Mouse (Mus musculus): ENCODE data around the gene Cdkn1c.

Gene Cdkn1c

DNA sequence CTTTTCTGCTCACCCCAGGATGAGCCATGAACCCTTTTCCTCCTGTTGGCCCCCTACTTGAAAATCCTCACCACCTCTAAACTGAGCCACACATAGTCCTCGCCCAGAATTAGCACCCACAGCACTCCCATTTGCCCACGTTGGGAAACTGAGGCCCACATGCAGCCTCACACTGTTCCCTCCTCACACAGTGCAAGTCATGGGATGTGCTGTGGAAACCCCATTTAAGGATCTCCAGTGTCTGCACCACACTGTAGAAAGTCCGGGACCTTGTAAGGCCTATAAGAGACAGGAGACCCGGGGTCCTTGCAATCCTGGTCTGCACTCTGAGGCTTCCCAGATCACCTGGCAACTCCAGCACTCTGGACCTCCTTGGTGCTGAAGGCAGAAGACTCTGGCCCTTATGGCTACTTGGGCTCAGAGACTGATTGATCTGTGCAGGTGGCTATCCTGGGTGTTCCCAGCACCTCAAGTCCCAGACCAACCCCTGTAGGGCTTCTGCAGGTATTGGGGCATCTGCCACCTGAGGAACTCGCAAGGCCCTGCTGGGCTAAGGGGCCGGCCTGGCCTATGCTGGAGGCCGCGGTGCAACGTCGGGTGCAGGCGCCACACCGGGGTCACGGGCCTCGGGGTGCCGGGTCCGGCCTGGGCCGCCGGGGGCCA is 23.5 kb downstream of the Cdkn1c start:
- no peak for DNase-seq (ENCODE audit: low spot score)

DNA sequence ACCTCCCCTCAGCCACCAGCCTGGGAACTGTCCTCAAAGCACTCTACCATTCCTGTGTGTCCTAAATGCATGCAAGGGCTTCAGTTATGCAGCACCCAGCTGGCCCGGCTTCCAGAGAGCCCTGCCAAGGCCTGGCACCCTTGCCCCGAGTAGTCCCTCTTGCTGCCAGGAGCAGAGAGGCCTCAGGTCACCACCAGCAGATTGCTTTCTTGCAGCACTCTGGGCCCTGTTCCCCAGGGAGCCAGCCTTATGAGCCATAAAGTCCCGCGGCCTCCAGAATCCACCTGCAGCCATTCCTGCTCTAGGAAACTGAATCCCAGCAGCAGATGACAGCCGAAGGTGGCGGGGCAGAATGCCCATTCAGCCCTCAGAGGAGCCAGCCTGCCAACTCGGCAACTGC is 27.5 kb downstream of the Cdkn1c start:
- no peak for DNase-seq (ENCODE audit: low spot score)

DNA sequence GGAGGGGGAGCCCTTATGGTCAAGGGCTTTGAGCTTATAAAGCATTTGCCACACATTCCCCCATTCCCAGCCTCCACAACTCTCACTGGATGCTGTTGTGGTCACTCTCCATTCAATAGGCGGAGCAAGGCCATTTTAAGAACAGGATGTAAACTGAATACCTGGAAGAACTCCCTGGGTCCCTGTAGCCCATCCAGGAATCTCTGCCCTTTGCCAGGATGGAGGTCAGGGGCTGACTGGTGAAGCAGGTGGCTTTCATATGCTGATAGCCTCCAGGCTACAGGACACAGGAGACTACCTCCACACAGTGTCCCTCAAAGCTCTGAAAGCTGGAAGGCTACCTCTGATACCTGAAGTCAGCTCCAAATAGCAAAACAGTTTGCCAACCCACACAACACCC is 28.2 kb downstream of the Cdkn1c start:
- DNase-seq (ENCODE audit: low spot score): no peak

DNA sequence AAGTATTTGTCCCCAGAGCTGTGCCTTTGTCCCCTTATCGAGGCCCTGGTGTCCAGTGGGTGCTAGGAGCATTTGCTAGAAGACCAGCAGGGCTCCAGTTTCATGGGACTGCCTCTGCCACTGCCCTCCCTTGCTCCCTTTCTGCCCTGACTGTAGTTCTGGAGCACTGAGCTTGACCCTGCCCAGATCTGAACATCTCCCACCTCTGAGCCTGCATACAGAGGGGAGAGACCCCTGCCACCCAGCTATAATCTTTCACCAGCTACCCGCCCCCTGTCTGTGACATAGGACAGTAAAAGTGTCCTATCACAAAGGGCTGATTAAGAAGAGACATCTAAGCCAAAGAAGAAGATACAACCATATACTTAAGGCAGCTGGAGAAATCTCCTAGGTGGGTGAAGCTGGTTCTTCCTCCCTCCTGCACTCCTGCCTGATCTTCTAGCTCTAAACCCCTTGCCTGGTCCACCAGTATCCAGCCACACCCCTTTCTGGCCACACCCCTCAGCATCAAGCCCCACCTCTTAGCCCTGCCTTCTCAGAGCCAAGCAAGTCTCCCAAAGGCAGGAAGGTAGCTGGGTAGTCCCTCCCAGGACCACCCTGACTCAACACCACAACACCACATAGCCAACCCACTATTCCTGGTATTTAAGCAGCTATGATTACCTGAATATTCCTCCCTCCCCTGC is 31.9 kb downstream of the Cdkn1c start:
- DNase-seq (ENCODE audit: low spot score): no peak

DNA sequence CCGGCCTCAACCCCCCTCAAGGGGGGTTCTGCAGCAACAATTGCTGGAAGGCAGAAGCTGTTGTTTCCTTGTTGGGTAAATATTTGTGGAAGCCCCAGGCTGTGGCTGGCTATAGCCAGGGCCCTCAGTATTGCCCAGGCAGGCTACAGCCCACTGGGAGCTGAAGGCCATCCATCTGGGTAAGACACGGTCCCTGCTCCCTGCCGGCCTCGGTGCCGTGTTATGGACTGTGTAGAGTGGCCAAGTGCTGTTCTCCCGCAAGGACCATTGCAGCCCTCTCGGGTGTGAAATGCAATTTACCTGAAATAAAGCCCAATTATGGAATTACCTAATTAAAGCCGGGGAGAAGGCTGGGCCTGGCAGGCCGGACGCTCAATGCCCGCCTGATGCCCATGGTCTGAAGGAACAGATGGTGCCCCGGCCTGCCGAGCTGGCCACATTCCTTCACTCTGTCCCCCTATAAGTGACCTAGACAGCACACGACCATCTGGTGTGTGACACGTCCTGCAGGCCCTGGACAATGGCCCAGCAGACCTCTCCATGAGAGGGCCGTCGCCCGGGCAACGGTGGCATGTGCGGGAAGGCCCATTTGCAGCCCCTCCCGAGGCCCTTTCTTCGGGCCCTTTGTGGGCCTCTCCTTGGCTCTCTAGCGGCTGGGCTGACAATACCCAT is 32.6 kb downstream of the Cdkn1c start:
- no peak for DNase-seq (ENCODE audit: low spot score)

DNA sequence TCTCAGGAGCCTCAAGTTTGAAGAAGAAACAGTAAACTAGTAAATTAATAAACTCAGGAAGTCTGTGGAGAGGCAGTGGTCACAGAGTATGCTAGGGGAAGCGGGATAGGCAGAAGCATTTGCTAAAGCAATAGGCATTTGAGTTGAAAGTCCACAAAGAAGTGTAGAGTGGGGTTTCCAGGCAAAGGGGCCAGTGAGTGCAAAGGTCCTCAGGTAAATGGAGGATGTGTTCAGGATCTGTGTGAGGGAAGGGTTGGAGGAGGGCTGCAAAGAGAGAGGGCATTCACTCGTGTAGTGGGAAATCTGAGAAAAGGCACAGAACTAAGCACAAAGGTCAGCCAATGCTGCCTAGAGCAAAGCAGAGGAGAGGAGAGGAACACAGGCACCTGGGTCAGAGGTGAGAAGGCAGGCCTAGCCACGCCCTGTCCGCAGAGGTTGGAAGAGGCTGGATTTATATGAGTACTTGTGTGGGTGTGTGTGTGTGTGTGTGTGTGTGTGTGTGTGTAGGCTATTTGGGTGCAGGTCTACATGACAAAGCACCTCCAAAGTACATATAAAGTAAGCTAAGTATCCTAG is 41.2 kb downstream of the Cdkn1c start:
- DNase-seq (ENCODE audit: low spot score): no peak

DNA sequence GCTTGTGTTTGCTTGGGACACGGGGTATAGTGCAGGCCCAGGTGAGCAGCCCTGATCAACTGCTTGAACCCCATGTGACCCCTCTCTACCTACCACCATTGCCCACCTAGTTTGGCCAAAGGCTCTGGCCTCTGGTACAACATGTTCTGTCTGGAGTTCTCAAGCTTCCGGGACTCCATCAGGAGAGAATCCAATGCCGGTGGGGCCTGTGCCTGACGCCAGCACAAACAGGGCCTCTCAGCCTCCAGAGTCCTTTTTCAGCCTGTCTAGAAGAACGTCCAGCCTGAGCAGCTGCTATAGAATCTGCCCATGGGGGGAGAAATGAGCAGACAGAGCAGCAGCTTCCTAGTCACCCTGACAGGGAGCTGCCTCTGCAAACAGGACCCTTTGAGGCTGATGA is 43.0 kb downstream of the Cdkn1c start:
- no peak for DNase-seq (ENCODE audit: low spot score)

DNA sequence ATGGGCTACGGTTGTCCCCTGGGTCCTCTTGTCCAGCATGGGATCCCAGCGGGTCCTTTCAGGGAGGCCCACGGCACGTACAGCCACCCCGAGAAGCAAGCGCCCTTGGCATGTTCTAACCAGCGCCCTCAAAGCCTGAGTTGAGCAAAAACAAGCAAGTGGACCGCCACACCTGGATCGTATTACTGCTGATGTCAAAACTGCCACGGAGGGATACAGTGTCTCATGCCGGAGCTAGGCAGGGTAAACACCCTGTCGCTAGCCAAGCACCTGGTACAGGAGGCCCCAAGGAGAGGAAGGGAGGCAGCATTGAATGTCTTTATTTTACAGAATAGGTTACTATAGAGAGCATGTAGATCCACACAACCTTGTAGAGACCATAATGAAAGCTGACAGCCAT is 44.4 kb downstream of the Cdkn1c start:
- no peak for DNase-seq (ENCODE audit: low spot score)

DNA sequence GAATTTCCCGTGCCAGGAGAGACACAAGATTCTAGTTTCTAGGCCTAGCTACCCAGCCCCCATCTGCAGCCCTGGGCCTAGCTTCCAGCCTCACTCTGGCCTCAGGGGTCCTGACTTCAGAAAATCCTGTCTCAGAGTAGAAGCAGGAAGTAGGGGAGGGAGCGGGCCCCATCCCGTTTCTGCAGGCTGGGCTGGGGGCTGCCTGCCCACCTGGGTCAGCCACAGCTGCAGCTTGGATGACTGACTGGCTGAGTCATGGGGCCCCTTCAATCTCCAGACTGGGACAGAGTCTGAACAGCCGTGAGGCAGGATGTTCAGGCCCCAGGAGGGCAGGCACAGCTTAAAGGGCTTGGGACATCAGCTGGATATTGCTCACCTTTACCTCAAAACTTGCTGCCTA is 45.8 kb downstream of the Cdkn1c start:
- DNase-seq (ENCODE audit: low spot score): no peak

DNA sequence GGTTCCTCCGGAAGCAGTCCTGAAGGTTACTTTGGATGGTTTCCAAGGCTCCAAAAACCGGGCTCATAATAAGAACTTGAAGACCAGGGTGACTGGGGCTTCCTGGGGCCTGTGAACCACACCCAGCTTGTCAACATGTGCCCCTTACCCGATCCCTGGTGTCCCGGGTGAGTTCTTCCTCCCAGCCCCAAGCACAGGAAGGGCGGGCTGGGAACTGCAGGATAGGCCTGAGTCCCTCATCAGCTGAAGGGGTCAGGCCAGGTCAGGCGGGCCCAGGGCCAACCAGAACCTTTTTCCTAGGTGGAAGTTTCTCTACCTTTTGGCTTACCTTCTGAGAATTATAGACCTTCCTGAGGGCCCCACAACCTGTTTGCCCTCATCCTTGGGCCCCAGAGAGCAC is 48.2 kb downstream of the Cdkn1c start:
- DNase-seq (ENCODE audit: low spot score): no peak

DNA sequence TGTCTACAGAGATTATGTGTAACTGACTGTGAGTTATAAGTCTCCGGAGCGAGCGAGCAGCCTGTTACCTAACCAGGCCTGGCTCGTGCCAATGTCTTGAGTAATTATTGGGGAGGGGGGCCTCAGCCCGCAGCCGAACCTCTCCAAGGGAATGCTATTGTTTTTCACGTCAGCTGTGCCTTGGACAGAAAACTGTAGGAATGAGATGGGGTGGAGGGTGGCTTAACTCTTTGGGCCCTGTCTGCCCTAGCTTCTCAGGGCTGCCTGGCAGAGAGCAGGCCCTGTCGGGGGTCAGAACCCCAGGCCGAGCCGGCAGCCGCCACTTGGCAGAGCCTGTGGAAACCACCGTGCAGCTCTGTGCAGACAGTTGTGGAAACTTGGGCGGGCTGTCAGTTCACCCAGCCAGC is 52.2 kb downstream of the Cdkn1c start:
- no peak for DNase-seq (ENCODE audit: low spot score)

Measured in testis, postnatal 10 days (tissue).